Mouse (Mus musculus) heart, adult 2 months (tissue): ENCODE measurements at regions not wholly inside any gene's neighbourhood (a gene's known extent, or its start where the extent isn't known, plus 50 kb on each side); places are given as distances from the start of the nearest gene placed in this dataset.

Source experiments
- DNase-seq, 2 experiments: peaks; one replicate each; pipeline ENCODE4 v3.0.0; 2021
- H3K27ac ChIP-seq: fragments of 200-600 bp; 2 replicates; pipeline ENCODE4 v1.8.1; 2022
- H3K27me3 ChIP-seq: fragments of 200-500 bp; 2 replicates; pipeline ENCODE4 v1.6.1; 2012; ENCODE audit warnings: mild to moderate bottlenecking, low read length, inconsistent platforms, mixed read lengths; ENCODE audit not compliant: control insufficient read depth, insufficient read depth
- H3K36me3 ChIP-seq: fragments of 200-500 bp; 2 replicates; pipeline ENCODE4 v1.6.1; 2012; ENCODE audit warnings: low read length, inconsistent platforms; ENCODE audit not compliant: control insufficient read depth, insufficient read depth
- H3K4me1 ChIP-seq: fragments of 200-500 bp; 2 replicates; pipeline ENCODE4 v1.6.1; 2011; ENCODE audit warnings: low read length; ENCODE audit not compliant: control insufficient read depth, insufficient read depth
- H3K4me3 ChIP-seq: fragments of 200-600 bp; 2 replicates; pipeline ENCODE4 v1.8.1; 2022
- H3K79me2 ChIP-seq: fragments of 200-500 bp; replicated peaks from 2 replicates; pipeline ENCODE4 v1.6.1; 2012; ENCODE audit warnings: mild to moderate bottlenecking, inconsistent platforms, low read length, moderate library complexity, mixed read lengths; ENCODE audit not compliant: control insufficient read depth, insufficient read depth
- H3K9ac ChIP-seq: fragments of 200-500 bp; 2 replicates; pipeline ENCODE4 v1.6.1; 2012; ENCODE audit warnings: low read depth, mild to moderate bottlenecking, control low read depth, inconsistent platforms, low read length, mixed read lengths
- CTCF ChIP-seq: fragments of 200-600 bp; IDR thresholded peaks from 2 replicates; pipeline ENCODE4 v1.8.1; 2022; ENCODE audit warnings: antibody characterized with exemption, mild to moderate bottlenecking, moderate library complexity
- EP300 ChIP-seq: fragments of 200-500 bp; IDR thresholded peaks from 2 replicates; pipeline ENCODE4 v1.6.1; 2011; ENCODE audit warnings: low read depth, low read length, control low read depth; ENCODE audit not compliant: insufficient read depth
- POLR2A ChIP-seq: fragments of 200-500 bp; IDR thresholded peaks from 2 replicates; pipeline ENCODE4 v1.6.1; 2011; ENCODE audit warnings: mild to moderate bottlenecking, low read depth, low read length, control low read depth; ENCODE audit not compliant: insufficient read depth
- WGBS: fragments of 180-500 bp; shearing (Covaris S2); methylation state at CpG from one replicate; pipeline ENCODE4 v1.1.7; 2018; 5-methylcytosine and 5-hydroxymethylcytosine counted together
- intact Hi-C: fragments of 180-260 bp; cut with DNase I; formaldehyde crosslinking; loops from one replicate; pipeline ENCODE4 v1.15.1; 2025

DNA sequence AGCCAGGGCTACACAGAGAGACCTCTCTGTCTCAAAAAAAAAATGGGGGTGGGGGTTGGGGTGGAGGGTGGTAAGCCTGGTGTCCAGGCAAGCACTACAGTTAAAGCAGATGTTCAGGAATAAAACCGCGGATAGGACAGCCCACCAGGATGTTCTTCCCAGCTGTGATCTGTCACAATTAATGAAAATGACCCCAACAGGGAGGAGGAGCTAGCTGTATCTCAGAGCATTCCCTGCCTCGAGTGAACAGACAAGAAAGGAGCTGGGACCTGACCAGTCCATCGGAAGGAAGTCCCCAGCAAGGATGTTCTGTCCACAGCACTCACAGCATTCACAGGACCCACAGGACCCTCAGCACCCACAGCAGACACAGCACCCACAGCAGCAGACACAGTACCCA, 80.4 kb downstream of the Utp6 start:
- H3K27ac ChIP-seq, result no peak overlapping the region
- DNase-seq, result no peak
- peaks cover 1% of the 10 kb centered on the region; the same call in 1 of the 2 replicates for H3K4me1 ChIP-seq
- no peak for TF ChIP-seq CTCF
- no peak for TF ChIP-seq POLR2A
- no peak for TF ChIP-seq EP300
- WGBS, result 55% methylated on average over 4 of the region's 4 CpGs
- H3K9ac ChIP-seq, result no peak overlapping the region
- H3K36me3 ChIP-seq, result no peaks in the 10 kb centered on the region
- H3K79me2 ChIP-seq, result no peaks in the 10 kb centered on the region
- H3K4me3 ChIP-seq, result no peak overlapping the region
- intact Hi-C loops, result no loop called here
- no peaks in the 10 kb centered on the region for H3K27me3 ChIP-seq

DNA sequence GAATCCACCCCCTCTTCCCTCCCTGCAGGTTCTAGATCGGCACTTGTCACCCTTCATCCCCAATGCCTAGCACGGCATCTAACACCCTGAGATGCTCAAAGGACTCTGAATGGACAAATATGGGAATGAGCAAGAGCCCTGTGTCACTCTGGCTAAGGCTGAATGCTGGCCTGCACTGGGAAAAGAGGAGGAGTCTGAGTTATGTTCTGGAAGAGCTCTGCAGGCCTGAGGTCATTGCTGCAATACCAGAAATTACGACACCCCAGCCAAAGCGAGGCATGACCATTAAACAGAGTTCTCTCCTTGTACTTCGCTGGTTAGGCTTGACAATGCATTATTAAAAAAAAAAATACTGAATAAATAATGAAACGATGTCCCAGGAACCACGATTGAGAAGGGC, 84.1 kb downstream of the Utp6 start:
- Histone ChIP-seq H3K36me3 (no peaks in the 10 kb centered on the region), H3K4me1 (peaks cover 1% of the 10 kb centered on the region; the same call in 1 of the 2 replicates), H3K27ac (peak overlapping the region; percentile 26; the same call in 1 of the 2 replicates), H3K79me2 (no peaks in the 10 kb centered on the region), H3K9ac (no peak overlapping the region), H3K27me3 (no peaks in the 10 kb centered on the region), H3K4me3 (no peak overlapping the region)
- WGBS, result 68% methylated on average over 7 of the region's 7 CpGs
- no peak for TF ChIP-seq EP300
- TF ChIP-seq CTCF, result no peak
- TF ChIP-seq POLR2A, result no peak
- peak; percentile 30 to 62 for DNase-seq
- intact Hi-C loops, result no loop called here

DNA sequence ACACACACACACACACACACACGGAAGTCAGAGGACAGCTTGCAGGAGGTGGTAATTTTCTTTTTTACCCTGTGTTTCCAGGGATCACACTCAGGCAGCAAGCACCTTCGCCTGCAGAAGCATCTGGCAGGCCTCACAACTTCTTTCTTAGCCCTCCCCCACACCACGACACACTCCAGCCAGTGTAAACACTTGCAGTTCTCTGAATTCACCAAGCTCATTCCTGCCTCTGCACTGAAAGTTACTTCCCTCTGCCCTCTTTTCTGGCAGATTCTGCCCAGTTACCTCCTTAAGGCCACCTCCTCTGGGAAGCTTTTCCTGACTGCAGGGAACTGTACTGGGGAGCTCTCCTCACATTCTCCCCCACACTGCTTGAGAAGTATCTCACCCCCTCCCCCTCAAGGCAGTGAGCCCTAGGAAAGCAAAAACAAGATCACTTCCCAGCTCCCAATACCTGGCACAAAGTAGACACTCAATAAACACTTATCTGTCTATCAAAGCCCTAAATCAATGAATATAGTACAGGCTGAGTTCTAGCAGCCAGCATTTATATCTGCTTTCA, 84.9 kb downstream of the Utp6 start:
- WGBS, result 47% methylated on average over 3 of the region's 3 CpGs
- Histone ChIP-seq H3K27ac (no peak overlapping the region), H3K4me1 (peaks cover 1% of the 10 kb centered on the region; the same call in 1 of the 2 replicates), H3K9ac (no peak overlapping the region), H3K79me2 (no peaks in the 10 kb centered on the region), H3K27me3 (no peaks in the 10 kb centered on the region), H3K4me3 (no peak overlapping the region), H3K36me3 (no peaks in the 10 kb centered on the region)
- intact Hi-C loops, result no loop called here
- TF ChIP-seq POLR2A (no peak), EP300 (no peak), CTCF (no peak)
- peak in 1 of 2 experiments; percentile 27 for DNase-seq

DNA sequence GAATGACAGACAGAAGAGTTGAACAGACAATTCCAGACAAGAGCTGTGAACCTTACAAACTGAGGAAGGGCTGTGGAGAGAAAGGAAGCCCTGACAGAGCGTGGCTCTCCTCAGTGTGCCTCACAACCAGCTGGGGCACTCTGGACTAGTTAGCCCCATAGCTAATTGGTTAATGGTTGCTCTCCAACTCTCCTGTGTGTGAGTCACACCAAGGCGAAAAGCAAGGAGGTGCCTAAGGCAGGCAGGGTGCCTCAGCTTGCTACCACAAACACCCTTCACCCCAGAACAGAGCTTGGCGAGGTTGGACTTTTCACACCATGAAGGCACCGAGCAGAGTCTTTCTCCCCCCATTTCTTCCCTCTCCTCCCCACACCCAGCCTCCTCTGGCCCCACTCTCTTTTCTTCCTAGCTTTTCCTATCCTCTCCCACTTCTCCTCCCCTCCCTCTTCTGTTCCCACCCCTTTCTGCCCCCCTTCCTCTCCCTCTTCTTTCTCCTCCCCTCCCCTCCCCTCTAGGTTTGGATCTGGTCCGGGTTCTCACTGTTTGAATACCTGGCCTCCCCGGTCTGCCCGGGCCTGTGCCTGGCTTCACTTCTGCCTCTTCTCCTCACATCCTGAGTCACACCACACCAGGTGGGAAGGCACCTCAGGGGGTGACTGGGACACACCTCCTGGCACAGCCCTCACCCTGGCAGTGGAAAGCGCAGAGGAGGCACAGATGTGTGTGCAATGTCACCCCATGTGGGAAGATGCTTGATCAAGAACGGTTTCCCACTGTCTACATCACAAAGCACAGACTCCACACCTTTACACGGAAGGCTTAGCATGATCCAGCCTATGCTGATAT, 90.2 kb downstream of the Utp6 start:
- no peak for DNase-seq
- TF ChIP-seq EP300 (no peak), CTCF (no peak), POLR2A (no peak)
- no peak overlapping the region for H3K4me3 ChIP-seq
- H3K9ac ChIP-seq, result no peak overlapping the region
- H3K79me2 ChIP-seq, result no peaks in the 10 kb centered on the region
- 94% methylated on average over 10 of the region's 10 CpGs for WGBS
- intact Hi-C loops, result no loop called here
- H3K36me3 ChIP-seq, result no peaks in the 10 kb centered on the region
- H3K27ac ChIP-seq, result no peak overlapping the region
- peaks cover 3% of the 10 kb centered on the region for H3K4me1 ChIP-seq
- no peaks in the 10 kb centered on the region for H3K27me3 ChIP-seq

DNA sequence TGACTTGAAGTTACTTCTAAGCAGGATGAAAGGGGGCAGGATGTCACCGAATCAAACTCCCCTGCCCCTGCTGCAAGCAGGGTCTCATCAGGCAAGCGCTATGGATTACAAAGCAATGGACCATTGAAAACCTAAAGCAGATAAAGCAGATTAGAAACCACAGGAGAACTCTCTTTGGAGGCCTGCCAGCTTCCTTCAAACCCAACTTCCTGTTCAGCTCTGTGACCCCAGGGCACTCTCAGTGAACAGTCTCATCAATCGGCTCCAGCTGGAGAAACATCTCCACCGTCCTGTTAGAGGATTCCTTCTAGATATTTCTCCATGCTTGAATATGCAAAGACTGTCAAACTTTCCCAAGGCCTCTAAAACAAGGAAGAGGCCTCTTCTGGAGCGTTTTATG, 92.0 kb downstream of the Utp6 start:
- Histone ChIP-seq H3K27me3 (no peaks in the 10 kb centered on the region), H3K36me3 (no peaks in the 10 kb centered on the region), H3K4me1 (peaks cover 3% of the 10 kb centered on the region), H3K9ac (no peak overlapping the region), H3K79me2 (no peaks in the 10 kb centered on the region), H3K27ac (peak overlapping the region; percentile 44), H3K4me3 (no peak overlapping the region)
- 41% methylated on average over 5 of the region's 5 CpGs for WGBS
- peak in 1 of 2 experiments; percentile 49 for DNase-seq
- no peak for TF ChIP-seq EP300
- intact Hi-C loops, result no loop called here

DNA sequence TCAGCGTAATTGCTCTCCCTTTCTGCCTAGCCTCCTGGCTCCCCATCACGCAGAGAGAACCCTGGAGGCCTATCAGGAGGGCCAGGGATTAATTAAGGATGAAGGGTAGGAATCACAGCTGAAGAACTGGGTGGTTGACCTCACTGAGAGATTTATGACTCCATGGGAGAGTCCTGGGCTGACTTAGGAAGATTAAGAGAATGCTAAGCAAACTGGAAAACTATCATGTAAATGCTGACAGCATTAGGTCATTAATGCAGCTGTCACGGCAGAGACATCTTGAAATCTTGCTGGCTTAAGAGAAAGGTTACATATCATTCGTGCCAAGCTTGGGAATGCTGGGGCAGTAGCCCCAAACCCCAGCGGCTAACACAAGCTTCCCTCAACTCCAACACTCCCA, 93.2 kb downstream of the Utp6 start:
- Histone ChIP-seq H3K4me1 (peaks cover 3% of the 10 kb centered on the region), H3K4me3 (no peak overlapping the region), H3K27ac (no peak overlapping the region), H3K9ac (no peak overlapping the region), H3K27me3 (no peaks in the 10 kb centered on the region), H3K79me2 (no peaks in the 10 kb centered on the region), H3K36me3 (no peaks in the 10 kb centered on the region)
- no peak for DNase-seq
- intact Hi-C loops, result no loop called here
- 82% methylated on average over 5 of the region's 5 CpGs for WGBS
- TF ChIP-seq POLR2A (no peak), CTCF (no peak)
